Comparison of ENCODE assay signal across 10 mouse cellular contexts in genomic region chr14:99060616-99061015, GRCm38 (mm10). TPM values are rescaled to one million over a fixed set of nuclear protein-coding genes. Genes with fewer than 3 reads are reported as not detected.
DNase-seq lines count a peak whose midpoint lies in the region.
"Had no signal": no experiment of that assay in that cellular context is flagged by ENCODE, and none has a peak within 500 bp of the region (broad histone marks: within the 10 kb centered on the region; RNA-seq: fewer than 3 reads in every experiment).

No protein-coding gene starts in this region.

- peak; percentile 23 to 26 for DNase-seq in frontal cortex, postnatal 36 days (ENCODE audit: low spot score in 2 of 2)
- no peak for DNase-seq in frontal cortex, postnatal 25 days (ENCODE audit: low spot score in 2 of 2)
- DNase-seq in right cerebral cortex, adult 18-20 months = peak; percentile 37
- DNase-seq in right cerebral cortex, postnatal 4 days = no peak
- DNase-seq in layer of hippocampus, postnatal 10 days (ENCODE audit: low spot score in 2 of 2) = peak; percentile 30 to 51
- DNase-seq in adipocyte (ENCODE audit: low spot score) = no peak
- DNase-seq in thymus, postnatal 14 days = no peak
- DNase-seq: heart, adult 11 months; kidney, adult 9 months; liver had no signal

RNA-seq across cellular contexts. Expression of gene Bora, which starts 14.6 kb away (rescaled TPM):
- 1 to 10 TPM; 4.0 to 5.0 TPM for total RNA-seq in layer of hippocampus, postnatal 10 days (2021)

RNA-seq across cellular contexts. Expression of gene Mzt1, which starts 14.7 kb away (rescaled TPM):
- 10 to 100 TPM; 50.2 to 51.7 TPM for total RNA-seq in layer of hippocampus, postnatal 10 days (2021)

RNA-seq across cellular contexts. Expression of gene Pibf1, which starts 38.6 kb away (rescaled TPM):
- total RNA-seq in layer of hippocampus, postnatal 10 days (2021) = 10 to 100 TPM; 12.7 to 15.4 TPM

RNA-seq across cellular contexts. Expression of gene Dis3, which starts 39.0 kb away (rescaled TPM):
- total RNA-seq in layer of hippocampus, postnatal 10 days (2021) = 10 to 100 TPM; 28.1 to 29.5 TPM

Comparison
In these comparisons a context has a peak if more than half of its experiments do, and no peak if none do; other contexts are left out.
1. DNase-seq: peak in frontal cortex, postnatal 36 days (2 of 2), right cerebral cortex, adult 18-20 months (single experiment) and layer of hippocampus, postnatal 10 days (2 of 2); none in frontal cortex, postnatal 25 days (0 of 2), right cerebral cortex, postnatal 4 days (single experiment), adipocyte (single experiment) and thymus, postnatal 14 days (single experiment).